Mouse (Mus musculus) layer of hippocampus, adult 2 months (tissue): ENCODE data around the gene Ovol3. TPM values are rescaled to one million over a fixed set of nuclear protein-coding genes. Genes with fewer than 3 reads are reported as not detected.

Source experiments
- DNase-seq, 2 experiments: peaks; one replicate each; pipeline ENCODE4 v3.0.0; 2022; ENCODE audit warnings: low spot score in 2 of 2
- H3K27ac ChIP-seq: fragments of 200-600 bp; 2 replicates; pipeline ENCODE4 v1.8.1; 2022
- H3K4me3 ChIP-seq: fragments of 200-600 bp; 2 replicates; pipeline ENCODE4 v1.8.1; 2022; ENCODE audit warnings: mild to moderate bottlenecking
- CTCF ChIP-seq: fragments of 200-600 bp; conservative IDR thresholded peaks from 2 replicates; pipeline ENCODE4 v1.8.1; 2022; ENCODE audit warnings: antibody characterized with exemption, mild to moderate bottlenecking, moderate library complexity
- total RNA-seq, 2 experiments: library from RNA; stranded (reverse); gene quantifications; 2 replicates each; pipeline ENCODE4 v1.2.3; 2021

Gene Ovol3
- total RNA-seq, 2 experiments from 2014 or later = not detected

GRCm38 (mm10) chr7:30198481-30198971 is 37.0 kb downstream of the Ovol3 start, which contains the start of gene Capns1:
Gene Capns1 (minus strand): TSS chr7:30198811.
- Histone ChIP-seq H3K4me3 (peak within 1 kb of the TSS; percentile 31; the same call in 1 of the 2 replicates), H3K27ac (peak within 1 kb of the TSS; percentile 39; the same call in 1 of the 2 replicates)
- peak; percentile 90 for TF ChIP-seq CTCF
- DNase-seq = peak; percentile 61 to 75

- no peak for DNase-seq
- TF ChIP-seq CTCF = no peak
- Histone ChIP-seq H3K4me3 (no peak overlapping the region), H3K27ac (no peak overlapping the region)
Observed at GRCm38 (mm10) chr7:30197592-30198129, 37.9 kb downstream of the Ovol3 start.

DNA sequence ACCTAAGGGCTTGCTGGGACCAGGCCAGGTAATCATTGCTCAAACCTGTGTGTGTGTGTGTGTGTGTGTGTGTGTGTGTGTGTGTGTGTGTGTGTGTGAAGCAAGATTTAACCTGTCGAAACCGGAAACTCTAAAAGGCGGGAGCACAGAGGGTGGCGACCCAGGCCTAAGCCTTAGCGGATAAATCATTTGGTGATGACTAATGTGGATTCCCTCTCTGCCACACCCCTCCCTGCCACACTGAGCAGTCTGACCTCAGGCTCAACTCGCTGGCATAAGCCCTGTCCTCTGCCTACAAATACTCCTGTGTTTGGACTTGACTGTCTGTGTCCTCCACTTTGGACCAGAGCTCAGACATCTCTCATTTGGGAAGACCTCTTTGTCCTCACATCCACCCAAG is 39.4 kb downstream of the Ovol3 start:
- DNase-seq = no peak
- Histone ChIP-seq H3K27ac (no peak overlapping the region), H3K4me3 (no peak overlapping the region)
- TF ChIP-seq CTCF = no peak

DNA sequence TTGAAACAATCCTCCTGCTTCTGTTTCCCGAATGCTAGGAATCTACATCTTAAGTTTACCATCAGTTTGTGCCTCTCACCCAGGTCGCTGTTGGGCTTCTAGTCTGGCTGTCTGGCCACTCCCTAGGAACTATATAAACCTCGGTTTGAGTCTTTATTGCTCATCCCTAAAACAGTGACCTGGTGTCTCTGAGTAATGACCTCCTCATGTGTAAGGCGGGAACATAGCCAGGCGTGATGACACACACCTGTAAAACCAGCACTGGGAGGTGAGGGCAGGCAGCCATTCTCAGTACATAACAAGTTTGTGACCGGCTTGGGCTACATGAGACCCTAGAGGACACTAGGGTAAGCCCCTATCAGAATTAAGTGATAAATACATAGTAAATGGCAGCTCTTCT is 40.1 kb downstream of the Ovol3 start:
- no peak for TF ChIP-seq CTCF
- H3K27ac ChIP-seq = peak overlapping the region; percentile 95; the same call in 1 of the 2 replicates
- no peak for DNase-seq
- H3K4me3 ChIP-seq = no peak overlapping the region

DNA sequence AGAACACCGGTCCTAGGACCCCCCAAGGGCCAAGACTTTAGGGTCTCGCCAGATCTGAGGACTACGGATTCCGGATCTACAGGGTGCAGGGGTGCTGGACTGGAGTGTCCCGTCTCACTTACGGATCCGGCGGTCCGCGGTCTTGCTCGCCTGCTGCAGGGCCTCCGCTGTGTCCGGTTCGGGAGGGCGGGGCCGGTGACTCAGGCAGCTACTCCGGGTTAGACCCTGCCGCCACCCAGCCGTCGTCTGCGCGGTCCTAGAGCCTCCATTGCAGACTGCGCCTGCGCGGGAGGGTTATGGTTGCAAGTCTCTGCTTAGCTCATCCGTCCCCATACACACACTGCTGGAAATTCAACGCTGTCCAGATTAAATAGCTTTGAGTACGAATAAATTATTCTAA is 40.6 kb downstream of the Ovol3 start:
- peak; percentile 95 to 96 for DNase-seq
- no peak for TF ChIP-seq CTCF
- peak overlapping the region; percentile 90 for H3K4me3 ChIP-seq
- H3K27ac ChIP-seq = peak overlapping the region; percentile 95

GRCm38 (mm10) chr7:30194101-30194831 is 41.3 kb downstream of the Ovol3 start:
- no peak for DNase-seq

GRCm38 (mm10) chr7:30193581-30194100 is 41.9 kb downstream of the Ovol3 start:
- no peak for TF ChIP-seq CTCF
- DNase-seq = peak; percentile 74 to 76
- H3K4me3 ChIP-seq = peak overlapping the region; percentile 90
- H3K27ac ChIP-seq = peak overlapping the region; percentile 95

More at GRCm38 (mm10) chr7:30194101-30194831, 41.3 kb downstream of the Ovol3 start:
- TF ChIP-seq CTCF = no peak
- peak overlapping the region; percentile 90 for H3K4me3 ChIP-seq
- H3K27ac ChIP-seq = peak overlapping the region; percentile 95

GRCm38 (mm10) chr7:30193013-30193412 is 42.5 kb downstream of the Ovol3 start:
- peak overlapping the region; percentile 90 for H3K4me3 ChIP-seq
- TF ChIP-seq CTCF = no peak
- no peak overlapping the region for H3K27ac ChIP-seq
- DNase-seq = no peak

GRCm38 (mm10) chr7:30192088-30192487 is 43.4 kb downstream of the Ovol3 start:
- Histone ChIP-seq H3K27ac (no peak overlapping the region), H3K4me3 (no peak overlapping the region)
- TF ChIP-seq CTCF = no peak
- no peak for DNase-seq

- Histone ChIP-seq H3K27ac (no peak overlapping the region), H3K4me3 (no peak overlapping the region)
- no peak for TF ChIP-seq CTCF
- DNase-seq = no peak
Observed at GRCm38 (mm10) chr7:30189116-30189491, 46.4 kb downstream of the Ovol3 start.

DNA sequence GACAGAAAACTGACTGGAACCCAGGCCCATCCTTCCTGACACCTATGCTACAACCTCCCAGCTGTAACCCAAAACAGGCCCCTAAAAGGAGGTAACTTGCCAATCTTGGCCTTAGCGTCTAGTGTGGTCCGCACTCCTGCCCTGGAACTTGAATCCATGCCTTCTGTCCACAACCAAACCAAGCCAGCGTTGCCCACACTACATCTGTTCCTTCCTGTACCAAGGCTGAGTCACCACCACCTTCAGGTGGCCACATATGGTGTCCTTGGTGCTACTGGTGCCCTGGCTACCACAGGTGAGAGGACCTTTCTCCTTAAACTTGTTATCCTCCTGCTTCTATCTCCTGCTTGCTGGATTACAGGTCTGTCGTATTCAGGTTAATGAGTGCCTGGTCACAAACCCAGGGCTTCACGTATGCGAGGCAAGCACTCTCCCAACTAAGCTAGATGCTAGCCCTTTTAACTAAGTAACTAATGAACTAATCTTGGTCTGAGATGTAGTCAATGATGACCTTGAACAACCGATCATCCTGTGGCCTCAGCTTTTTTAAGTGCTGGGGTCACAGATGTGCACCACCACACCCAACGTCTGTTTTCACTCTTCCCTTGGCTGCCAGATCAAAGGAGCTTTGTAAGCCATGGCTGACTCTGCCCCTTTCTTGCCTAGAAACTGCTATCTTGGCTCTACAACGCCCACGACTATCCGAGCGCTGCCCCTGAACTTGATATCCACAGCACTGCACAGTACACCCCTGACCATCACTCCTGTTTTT is 47.0 kb downstream of the Ovol3 start:
- DNase-seq = no peak
- H3K27ac ChIP-seq = no peak overlapping the region
- no peak overlapping the region for H3K4me3 ChIP-seq
- TF ChIP-seq CTCF = no peak

GRCm38 (mm10) chr7:30184641-30185348 is 50.7 kb downstream of the Ovol3 start:
- TF ChIP-seq CTCF = no peak
- no peak overlapping the region for H3K27ac ChIP-seq
- no peak overlapping the region for H3K4me3 ChIP-seq
- no peak for DNase-seq
